Mouse (Mus musculus) cerebellum, adult 2 months (tissue): ENCODE data around the gene Wnt8b.

Source experiments
- CTCF ChIP-seq: fragments of 200-500 bp; IDR thresholded peaks from 2 replicates; pipeline ENCODE4 v1.5.1; 2011; ENCODE audit warnings: low read depth, mild to moderate bottlenecking, control low read depth, low read length, moderate library complexity, borderline replicate concordance; ENCODE audit not compliant: insufficient read depth
- POLR2A ChIP-seq: fragments of 200-500 bp; IDR thresholded peaks from 2 replicates; pipeline ENCODE4 v1.6.1; 2011; ENCODE audit warnings: low read length, control low read depth, borderline replicate concordance; ENCODE audit not compliant: insufficient read depth

DNA sequence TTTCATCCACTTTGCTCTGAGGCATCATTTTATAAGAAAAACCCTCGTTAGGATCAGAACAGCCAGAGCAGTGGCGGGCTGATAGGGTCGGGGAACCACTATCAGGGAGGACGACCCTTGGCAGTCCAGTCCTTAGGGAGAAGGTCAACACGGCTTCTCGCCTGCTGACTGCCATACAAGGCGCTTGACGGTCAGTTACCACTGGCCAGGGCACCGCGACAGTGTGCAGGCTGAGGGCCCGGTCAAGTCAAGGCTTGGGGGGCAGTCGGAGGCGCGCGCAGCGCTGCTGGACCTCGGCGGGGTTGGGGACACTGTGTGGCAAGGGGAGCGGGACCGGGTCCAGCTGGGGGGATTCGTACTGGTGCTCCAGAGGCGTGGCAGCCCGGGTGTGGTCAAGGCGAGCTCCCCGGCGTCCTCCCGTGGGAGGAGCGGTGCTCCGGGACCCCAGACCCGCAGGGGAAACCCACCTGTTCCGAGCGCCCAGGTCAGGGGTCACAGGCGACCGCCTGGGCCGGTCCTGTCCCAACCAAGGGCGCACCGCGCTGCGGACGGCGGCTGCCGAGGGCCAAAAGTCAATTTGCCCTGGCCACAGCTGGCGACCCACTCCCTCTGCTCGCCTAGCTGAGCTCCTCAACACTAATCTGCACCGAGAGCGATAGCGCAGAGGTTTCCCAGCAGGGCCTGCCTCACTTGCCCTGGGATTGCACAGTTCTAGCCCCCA, 52.2 kb downstream of the Wnt8b start, which contains the start of gene Sec31b:
- TF ChIP-seq CTCF (no peak), POLR2A (no peak)
